Mouse (Mus musculus) naive thymus-derived CD4-positive, alpha-beta T cell, adult 2 months (primary cell): ENCODE measurements around the gene Gmpr.
A peak's percentile ranks its signal among the peaks of the same experiment; 100 is the strongest.
"Not testable (repeated sequence)": the region's sequence is repeated elsewhere in the genome, so short reads cannot be mapped to it uniquely, and the experiment has no call there.

ENCODE experiments used
- DNase-seq: peaks from one replicate; pipeline ENCODE4 v3.0.0-alpha.2; 2011; ENCODE audit warnings: low read depth

Gmpr gene

GRCm38 (mm10) chr13:45507274-45508229 lies at the start of gene Gmpr:
TSS of gene Gmpr (plus strand) at chr13:45507444.
- peak; percentile 18 for DNase-seq

- DNase-seq, result no peak
Measured at GRCm38 (mm10) chr13:45457459-45457858, 49.8 kb upstream of the Gmpr start.

GRCm38 (mm10) chr13:45460177-45460576 lies 47.1 kb upstream of the Gmpr start:
- no peak for DNase-seq

- no peak for DNase-seq
Measured at GRCm38 (mm10) chr13:45461370-45461958, 45.8 kb upstream of the Gmpr start.

GRCm38 (mm10) chr13:45465616-45466015 lies 41.6 kb upstream of the Gmpr start:
- no peak for DNase-seq

GRCm38 (mm10) chr13:45466031-45466519 lies 41.2 kb upstream of the Gmpr start:
- DNase-seq, result no peak

GRCm38 (mm10) chr13:45468751-45469150 lies 38.5 kb upstream of the Gmpr start:
- DNase-seq, result no peak

- DNase-seq, result no peak
Measured at GRCm38 (mm10) chr13:45469481-45470301, 37.6 kb upstream of the Gmpr start.

- DNase-seq, result no peak
Measured at GRCm38 (mm10) chr13:45473311-45473710, 33.9 kb upstream of the Gmpr start.

- DNase-seq, result no peak
Measured at GRCm38 (mm10) chr13:45475297-45475696, 31.9 kb upstream of the Gmpr start.

- peak; percentile 84 for DNase-seq
Measured at GRCm38 (mm10) chr13:45477183-45477582, 30.1 kb upstream of the Gmpr start.

GRCm38 (mm10) chr13:45479951-45480350 lies 27.3 kb upstream of the Gmpr start:
- no peak for DNase-seq

- DNase-seq, result no peak
Measured at GRCm38 (mm10) chr13:45483215-45483614, 24.0 kb upstream of the Gmpr start.

- DNase-seq, result not testable (repeated sequence)
Measured at GRCm38 (mm10) chr13:45483949-45484348, 23.3 kb upstream of the Gmpr start.

GRCm38 (mm10) chr13:45485602-45486001 lies 21.6 kb upstream of the Gmpr start:
- DNase-seq, result no peak

GRCm38 (mm10) chr13:45486598-45486997 lies 20.6 kb upstream of the Gmpr start:
- DNase-seq, result no peak

- no peak for DNase-seq
Measured at GRCm38 (mm10) chr13:45491991-45492732, 15.1 kb upstream of the Gmpr start.

- peak; percentile 7 for DNase-seq
Measured at GRCm38 (mm10) chr13:45493846-45494245, 13.4 kb upstream of the Gmpr start.

GRCm38 (mm10) chr13:45498623-45499022 lies 8.6 kb upstream of the Gmpr start:
- no peak for DNase-seq

- no peak for DNase-seq
Measured at GRCm38 (mm10) chr13:45499391-45499790, 7.9 kb upstream of the Gmpr start.

GRCm38 (mm10) chr13:45499906-45500305 lies 7.3 kb upstream of the Gmpr start:
- no peak for DNase-seq

GRCm38 (mm10) chr13:45502791-45503190 lies 4.5 kb upstream of the Gmpr start:
- no peak for DNase-seq
